Mouse (Mus musculus) G1E (cell line): ENCODE results near the gene Trak2.
"Not testable (repeated sequence)": the region's sequence is repeated elsewhere in the genome, so short reads cannot be mapped to it uniquely, and the experiment has no call there.

Experiments used
- CTCF ChIP-seq: IDR thresholded peaks from 2 replicates; pipeline ENCODE4 v1.5.1; 2012; ENCODE audit warnings: low read depth, low read length, inconsistent platforms, mixed read lengths
- GATA1 ChIP-seq: IDR thresholded peaks from 2 replicates; pipeline ENCODE4 v1.6.1; 2012; ENCODE audit warnings: borderline replicate concordance, low read length, inconsistent platforms, mixed read lengths
- TAL1 ChIP-seq: conservative IDR thresholded peaks from 2 replicates; pipeline ENCODE4 v1.6.1; 2012; ENCODE audit warnings: low read depth, low read length, inconsistent platforms, mixed read lengths

DNA sequence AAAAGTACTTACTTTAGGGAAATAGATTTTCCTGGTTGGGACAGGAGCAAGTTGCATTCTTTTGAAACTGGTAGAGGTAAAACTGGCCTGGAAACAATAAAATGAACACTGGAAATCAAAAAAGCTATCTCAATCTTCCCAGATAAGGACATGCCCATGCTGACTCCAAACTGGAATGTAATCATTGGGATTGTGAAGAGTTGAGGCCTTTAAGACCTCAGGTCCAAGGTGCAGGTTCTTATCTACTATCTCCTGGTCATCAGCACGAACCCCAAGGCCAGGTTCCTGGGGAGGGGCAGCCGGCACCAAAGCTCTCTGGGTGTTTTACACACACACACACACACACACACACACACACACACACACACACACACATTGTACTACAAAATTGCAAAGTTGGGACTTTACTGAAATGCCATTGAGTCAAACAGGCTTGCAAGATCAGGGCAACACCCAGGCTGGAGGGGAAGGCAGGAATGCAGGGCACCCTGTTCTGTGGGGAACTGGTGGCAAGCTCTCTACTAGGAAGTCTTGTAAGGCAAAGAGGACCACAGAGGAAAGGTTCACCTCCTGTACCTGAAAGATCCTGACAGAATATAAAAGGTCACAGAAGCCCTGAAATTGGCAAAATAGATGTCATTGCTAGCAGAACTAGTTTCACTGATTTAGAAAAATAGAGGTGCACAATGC lies 81.6 kb downstream of the Trak2 start:
- not testable (repeated sequence) for TF ChIP-seq GATA1, CTCF, TAL1
